Mouse (Mus musculus): ENCODE measurements at regions not wholly inside any gene's neighbourhood (a gene's known extent, or its start where the extent isn't known, plus 50 kb on each side); places are given as distances from the start of the nearest gene placed in this dataset.
A peak's percentile ranks its signal among the peaks of the same experiment; 100 is the strongest.

DNA sequence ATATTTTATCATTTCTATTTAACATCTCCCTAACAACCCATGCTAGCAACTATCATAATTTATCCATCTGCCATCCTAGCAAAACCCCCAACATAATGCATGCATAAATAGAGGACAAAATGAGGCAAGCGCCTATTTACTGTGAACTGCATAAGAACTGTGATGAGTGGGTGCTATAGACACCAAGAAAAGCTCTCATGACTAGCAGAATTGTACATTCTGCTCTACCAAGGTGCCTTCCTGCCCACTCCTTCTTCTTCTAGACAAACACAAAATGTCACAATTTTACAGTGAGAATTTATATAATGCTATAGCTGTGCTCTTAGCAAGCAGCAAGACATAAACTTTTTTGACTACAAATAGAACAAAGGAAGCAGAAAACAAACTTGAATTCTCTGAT, 305.9 kb downstream of the Brinp1 start:
- no peak overlapping the region for H3K27ac ChIP-seq (ENCODE audit: low read depth, low read length)
- no peaks in the 10 kb centered on the region for H3K9me3 ChIP-seq (replicated peaks; ENCODE audit: control insufficient read depth, low read length)
- no peaks in the 10 kb centered on the region for H3K4me1 ChIP-seq (ENCODE audit: control insufficient read depth, insufficient read depth, low read length)
- H3K9ac ChIP-seq (ENCODE audit: low read length): no peak overlapping the region
- H3K36me3 ChIP-seq (ENCODE audit: control insufficient read depth, insufficient read depth, low read length): no peaks in the 10 kb centered on the region
- H3K27me3 ChIP-seq (replicated peaks; ENCODE audit: control insufficient read depth, insufficient read depth, low read length): no peaks in the 10 kb centered on the region
- ATAC-seq: no peak
- H3K4me3 ChIP-seq (ENCODE audit: low read depth, low read length): no peak overlapping the region
- 78% methylated on average over 1 of the region's 1 CpGs for WGBS
- no peak for DNase-seq (ENCODE audit: low spot score)
- no peak overlapping the region for H3K4me2 ChIP-seq (ENCODE audit: low read length)

DNA sequence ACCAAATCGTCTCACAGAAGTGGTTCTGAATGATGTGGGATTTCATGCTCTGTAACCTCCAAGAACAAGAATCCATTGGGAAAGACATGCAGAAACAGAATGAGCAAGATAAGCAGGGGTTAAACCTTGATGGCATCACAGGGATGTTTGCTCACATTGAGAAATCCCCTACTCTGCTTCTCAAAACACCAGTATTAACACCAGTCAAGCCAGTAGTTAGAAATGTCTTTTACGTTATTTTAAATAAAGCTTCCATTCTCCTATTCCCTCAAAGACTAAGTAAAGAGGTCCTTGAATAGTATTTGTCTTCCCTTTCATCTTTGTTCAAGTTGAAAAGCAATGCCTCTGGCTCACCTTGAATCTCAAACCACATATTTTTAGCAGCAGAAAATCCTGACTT, 320.9 kb downstream of the Brinp1 start:
- no peak overlapping the region for H3K27ac ChIP-seq (ENCODE audit: low read depth, low read length)
- 78% methylated on average over 2 of the region's 2 CpGs for WGBS
- no peaks in the 10 kb centered on the region for H3K4me1 ChIP-seq (ENCODE audit: control insufficient read depth, insufficient read depth, low read length)
- ATAC-seq: no peak
- no peaks in the 10 kb centered on the region for H3K36me3 ChIP-seq (ENCODE audit: control insufficient read depth, insufficient read depth, low read length)
- DNase-seq (ENCODE audit: low spot score): no peak
- no peak overlapping the region for H3K4me3 ChIP-seq (ENCODE audit: low read depth, low read length)
- no peak overlapping the region for H3K4me2 ChIP-seq (ENCODE audit: low read length)
- H3K9me3 ChIP-seq (replicated peaks; ENCODE audit: control insufficient read depth, low read length): no peaks in the 10 kb centered on the region
- H3K9ac ChIP-seq (ENCODE audit: low read length): no peak overlapping the region
- H3K27me3 ChIP-seq (replicated peaks; ENCODE audit: control insufficient read depth, insufficient read depth, low read length): no peaks in the 10 kb centered on the region

DNA sequence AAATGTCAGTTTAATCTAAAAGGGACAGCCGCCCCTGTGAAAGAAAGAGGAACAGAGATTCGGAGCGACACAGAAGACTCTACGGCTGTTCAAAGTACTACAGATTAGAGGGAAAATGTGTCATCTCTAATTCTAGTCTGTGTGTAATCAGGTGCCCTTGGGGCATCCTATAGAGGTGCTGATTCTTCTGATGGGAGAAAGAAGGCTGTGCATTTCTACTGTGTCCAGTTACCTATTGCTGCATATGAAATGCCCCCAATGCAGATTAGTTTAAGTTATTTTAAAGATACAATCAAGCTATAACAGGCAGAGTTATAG, 330.2 kb downstream of the Brinp1 start:
- Histone ChIP-seq H3K4me3 (ENCODE audit: low read depth, low read length) (no peak overlapping the region), H3K4me1 (ENCODE audit: control insufficient read depth, insufficient read depth, low read length) (no peaks in the 10 kb centered on the region), H3K4me2 (ENCODE audit: low read length) (no peak overlapping the region), H3K36me3 (ENCODE audit: control insufficient read depth, insufficient read depth, low read length) (no peaks in the 10 kb centered on the region), H3K27me3 (replicated peaks; ENCODE audit: control insufficient read depth, insufficient read depth, low read length) (no peaks in the 10 kb centered on the region), H3K27ac (ENCODE audit: low read depth, low read length) (no peak overlapping the region), H3K9me3 (replicated peaks; ENCODE audit: control insufficient read depth, low read length) (no peaks in the 10 kb centered on the region), H3K9ac (ENCODE audit: low read length) (no peak overlapping the region)
- WGBS: 93% methylated on average over 4 of the region's 4 CpGs
- DNase-seq (ENCODE audit: low spot score): no peak
- ATAC-seq: no peak

DNA sequence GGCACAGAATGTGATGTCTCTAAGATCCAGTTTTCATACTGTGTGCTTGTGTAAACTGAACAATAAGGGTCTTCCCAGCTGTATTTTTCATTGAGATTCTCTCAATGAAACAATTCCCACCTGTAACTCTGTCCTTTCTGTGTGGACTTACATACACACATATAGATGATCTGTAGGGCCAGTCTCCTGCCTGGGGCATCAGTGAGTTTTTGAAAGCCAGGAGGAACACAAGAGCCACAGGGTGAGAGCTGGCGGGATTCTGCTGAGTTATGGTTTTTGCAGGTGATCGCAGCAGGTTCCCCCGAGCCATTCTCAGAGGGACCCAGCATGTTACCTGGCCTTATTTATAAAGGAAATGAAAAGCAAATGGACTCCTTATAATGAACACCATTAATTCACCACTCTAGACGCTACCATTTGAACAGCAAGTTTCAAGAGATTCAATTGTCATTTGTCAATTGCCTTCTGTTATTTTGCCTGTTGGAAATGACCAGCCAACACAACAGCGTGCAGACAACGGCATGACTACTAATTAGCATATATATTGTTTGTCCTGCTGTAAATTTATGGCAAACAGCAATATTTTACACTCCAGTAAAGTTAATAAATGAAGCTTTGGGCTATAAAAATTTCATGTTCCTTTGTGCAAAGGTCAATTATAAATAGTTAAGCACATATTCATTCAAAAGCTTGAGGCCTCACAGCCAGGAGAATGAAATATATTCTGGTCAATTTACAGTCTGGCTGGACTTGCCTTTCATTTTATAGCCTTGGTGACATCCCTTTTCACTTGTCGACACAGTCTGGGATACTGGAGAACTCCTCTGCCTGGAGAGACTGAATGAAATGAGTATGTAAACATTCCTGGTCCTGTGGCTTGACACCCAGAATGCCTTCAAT, 330.8 kb downstream of the Brinp1 start:
- Histone ChIP-seq H3K4me3 (ENCODE audit: low read depth, low read length) (no peak overlapping the region), H3K27me3 (replicated peaks; ENCODE audit: control insufficient read depth, insufficient read depth, low read length) (no peaks in the 10 kb centered on the region), H3K36me3 (ENCODE audit: control insufficient read depth, insufficient read depth, low read length) (no peaks in the 10 kb centered on the region), H3K9me3 (replicated peaks; ENCODE audit: control insufficient read depth, low read length) (no peaks in the 10 kb centered on the region), H3K9ac (ENCODE audit: low read length) (no peak overlapping the region), H3K4me1 (ENCODE audit: control insufficient read depth, insufficient read depth, low read length) (no peaks in the 10 kb centered on the region), H3K4me2 (ENCODE audit: low read length) (no peak overlapping the region), H3K27ac (ENCODE audit: low read depth, low read length) (no peak overlapping the region)
- ATAC-seq (no peak), DNase-seq (ENCODE audit: low spot score) (no peak)
- 74% methylated on average over 7 of the region's 7 CpGs for WGBS

DNA sequence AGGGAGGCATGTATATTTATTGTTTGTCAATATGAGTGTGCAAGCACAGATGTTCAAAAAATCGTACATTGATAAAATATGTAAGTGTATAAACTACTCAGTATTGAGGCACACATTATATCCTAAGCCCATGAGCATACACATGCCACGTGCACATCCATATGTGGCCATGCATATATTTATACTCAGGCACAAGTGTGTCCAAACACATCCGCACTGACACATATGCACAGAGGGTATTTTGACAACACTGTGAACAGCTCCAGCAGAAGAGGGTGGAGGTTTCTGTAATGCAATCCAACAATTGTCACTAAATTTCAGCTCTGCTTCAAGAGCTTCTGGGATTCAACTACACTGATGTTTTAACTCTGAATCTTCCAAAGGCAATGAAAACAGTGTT, 333.6 kb downstream of the Brinp1 start:
- H3K36me3 ChIP-seq (ENCODE audit: control insufficient read depth, insufficient read depth, low read length): no peaks in the 10 kb centered on the region
- ATAC-seq (peak; percentile 61; the same call in 1 of the 2 replicates), DNase-seq (ENCODE audit: low spot score) (no peak)
- H3K27ac ChIP-seq (ENCODE audit: low read depth, low read length): no peak overlapping the region
- H3K4me2 ChIP-seq (ENCODE audit: low read length): no peak overlapping the region
- H3K27me3 ChIP-seq (replicated peaks; ENCODE audit: control insufficient read depth, insufficient read depth, low read length): no peaks in the 10 kb centered on the region
- no peaks in the 10 kb centered on the region for H3K9me3 ChIP-seq (replicated peaks; ENCODE audit: control insufficient read depth, low read length)
- no peak overlapping the region for H3K4me3 ChIP-seq (ENCODE audit: low read depth, low read length)
- WGBS: 92% methylated on average over 3 of the region's 3 CpGs
- H3K9ac ChIP-seq (ENCODE audit: low read length): no peak overlapping the region
- H3K4me1 ChIP-seq (ENCODE audit: control insufficient read depth, insufficient read depth, low read length): no peaks in the 10 kb centered on the region

DNA sequence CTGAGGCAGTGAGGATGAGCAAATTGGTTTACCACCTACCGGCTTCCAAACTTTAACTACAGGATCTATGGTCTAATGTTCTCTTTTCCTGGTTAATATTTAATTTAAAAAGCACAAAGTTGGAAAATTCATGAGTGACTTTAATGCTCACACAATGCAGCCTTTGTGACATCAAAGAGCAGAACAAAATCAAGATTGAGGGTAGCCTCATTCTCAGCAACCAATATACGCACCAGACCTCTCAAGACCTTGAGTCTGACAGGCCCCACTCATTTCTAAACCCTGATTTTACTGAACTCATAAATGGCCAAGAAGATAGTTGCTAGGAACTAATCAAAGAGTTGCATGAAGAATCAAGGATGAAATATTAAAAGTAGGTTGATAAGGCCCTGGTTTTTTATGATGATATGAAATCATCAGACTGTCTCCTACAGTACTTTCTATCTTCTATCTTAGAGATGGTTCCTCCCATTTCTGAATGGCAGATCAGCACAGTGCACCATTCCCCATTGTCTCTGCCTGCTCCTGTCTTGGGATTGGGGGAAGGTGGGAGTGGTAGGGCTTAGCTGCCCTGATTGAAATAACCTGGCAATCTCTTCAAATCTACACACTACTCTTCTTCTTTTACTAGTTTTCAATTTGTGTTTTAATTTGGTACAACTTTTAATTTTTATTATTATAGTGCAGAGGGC, 338.3 kb downstream of the Brinp1 start:
- no peak overlapping the region for H3K9ac ChIP-seq (ENCODE audit: low read length)
- WGBS: 88% methylated on average over 2 of the region's 2 CpGs
- no peak overlapping the region for H3K4me2 ChIP-seq (ENCODE audit: low read length)
- no peaks in the 10 kb centered on the region for H3K4me1 ChIP-seq (ENCODE audit: control insufficient read depth, insufficient read depth, low read length)
- no peak overlapping the region for H3K27ac ChIP-seq (ENCODE audit: low read depth, low read length)
- no peak overlapping the region for H3K4me3 ChIP-seq (ENCODE audit: low read depth, low read length)
- no peaks in the 10 kb centered on the region for H3K36me3 ChIP-seq (ENCODE audit: control insufficient read depth, insufficient read depth, low read length)
- ATAC-seq (no peak), DNase-seq (ENCODE audit: low spot score) (no peak)
- no peaks in the 10 kb centered on the region for H3K9me3 ChIP-seq (replicated peaks; ENCODE audit: control insufficient read depth, low read length)
- H3K27me3 ChIP-seq (replicated peaks; ENCODE audit: control insufficient read depth, insufficient read depth, low read length): no peaks in the 10 kb centered on the region

DNA sequence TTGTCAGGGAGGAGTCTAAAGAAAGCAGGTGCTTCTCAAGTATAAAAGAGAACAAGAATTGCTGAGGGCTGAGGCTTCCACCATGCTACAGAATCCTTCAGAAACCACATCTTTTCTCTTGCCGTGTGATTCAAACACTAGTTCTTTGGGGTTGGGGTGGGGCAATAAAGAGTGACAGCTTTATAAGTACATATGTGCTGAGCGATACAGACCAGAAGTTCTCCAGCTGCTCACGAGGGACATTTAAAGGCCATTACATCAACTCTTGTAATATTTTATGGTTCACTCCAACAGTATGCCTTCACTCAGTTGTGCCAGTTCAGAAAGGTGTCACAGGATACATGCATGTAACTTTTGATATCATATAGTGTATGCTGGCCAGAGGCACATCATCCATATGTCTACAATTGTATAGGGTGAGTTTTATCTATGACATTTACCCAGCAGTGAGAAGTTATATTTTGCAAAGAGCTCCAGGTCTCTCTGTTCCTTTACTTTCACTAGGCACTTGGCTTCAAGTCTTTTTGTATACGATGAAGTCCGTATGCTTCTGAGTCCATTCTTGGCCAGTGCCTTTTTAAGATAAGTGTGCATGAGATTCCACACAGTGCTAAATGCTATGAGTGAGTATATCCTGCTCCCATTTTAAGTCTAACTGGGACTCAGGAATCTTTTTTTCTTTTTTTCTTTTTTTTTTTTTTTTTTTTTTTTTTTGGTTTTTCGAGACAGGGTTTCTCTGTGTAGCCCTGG, 341.8 kb downstream of the Brinp1 start:
- WGBS: 92% methylated on average over 5 of the region's 6 CpGs
- no peak for DNase-seq (ENCODE audit: low spot score)
- Histone ChIP-seq H3K4me3 (ENCODE audit: low read depth, low read length) (no peak overlapping the region), H3K9me3 (replicated peaks; ENCODE audit: control insufficient read depth, low read length) (no peaks in the 10 kb centered on the region), H3K9ac (ENCODE audit: low read length) (no peak overlapping the region), H3K4me2 (ENCODE audit: low read length) (no peak overlapping the region), H3K36me3 (ENCODE audit: control insufficient read depth, insufficient read depth, low read length) (no peaks in the 10 kb centered on the region), H3K27ac (ENCODE audit: low read depth, low read length) (no peak overlapping the region), H3K4me1 (ENCODE audit: control insufficient read depth, insufficient read depth, low read length) (no peaks in the 10 kb centered on the region), H3K27me3 (replicated peaks; ENCODE audit: control insufficient read depth, insufficient read depth, low read length) (no peaks in the 10 kb centered on the region)
- ATAC-seq: no peak

DNA sequence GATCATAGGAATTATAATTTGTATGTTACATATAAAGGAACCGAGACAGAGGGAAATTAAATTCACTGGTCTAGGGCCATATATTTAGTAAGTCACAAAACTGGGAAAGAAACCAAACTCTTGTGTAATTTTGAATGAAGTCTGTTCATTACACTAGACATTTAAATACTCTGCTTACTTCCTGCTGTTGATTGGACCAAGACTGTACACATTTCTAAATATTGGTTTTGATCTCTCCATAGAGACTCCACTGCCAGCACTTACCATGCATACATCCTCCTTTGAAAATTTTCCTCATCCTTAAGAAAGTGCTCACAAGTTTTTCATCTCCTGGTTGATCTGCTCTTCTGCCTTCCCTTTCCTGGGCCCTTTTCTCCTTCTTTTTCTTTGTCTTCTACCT, 358.9 kb downstream of the Brinp1 start:
- no peaks in the 10 kb centered on the region for H3K4me1 ChIP-seq (ENCODE audit: control insufficient read depth, insufficient read depth, low read length)
- H3K4me2 ChIP-seq (ENCODE audit: low read length): no peak overlapping the region
- 74% methylated on average over 1 of the region's 1 CpGs for WGBS
- no peak for DNase-seq (ENCODE audit: low spot score)
- no peak overlapping the region for H3K27ac ChIP-seq (ENCODE audit: low read depth, low read length)
- no peak overlapping the region for H3K9ac ChIP-seq (ENCODE audit: low read length)
- no peaks in the 10 kb centered on the region for H3K36me3 ChIP-seq (ENCODE audit: control insufficient read depth, insufficient read depth, low read length)
- H3K9me3 ChIP-seq (replicated peaks; ENCODE audit: control insufficient read depth, low read length): no peaks in the 10 kb centered on the region
- no peak overlapping the region for H3K4me3 ChIP-seq (ENCODE audit: low read depth, low read length)
- no peak for ATAC-seq
- no peaks in the 10 kb centered on the region for H3K27me3 ChIP-seq (replicated peaks; ENCODE audit: control insufficient read depth, insufficient read depth, low read length)

DNA sequence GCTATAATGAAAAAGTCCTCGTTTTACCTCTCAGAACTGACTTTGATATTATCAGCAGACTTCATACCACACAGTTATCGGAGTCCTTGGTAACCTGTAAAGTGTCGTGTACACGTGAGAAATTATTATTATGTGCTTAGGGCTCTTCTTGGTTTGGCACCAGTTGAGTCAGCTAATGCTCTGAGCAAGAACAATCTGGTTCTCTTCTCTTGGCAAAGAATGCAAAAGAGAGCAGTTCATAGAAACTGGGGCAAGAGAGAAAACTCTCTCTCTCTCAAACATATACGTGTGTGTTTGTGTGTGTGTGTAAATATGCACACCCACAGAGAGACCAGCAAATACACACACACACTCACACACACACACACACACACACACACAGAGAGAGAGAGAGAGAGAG, 378.8 kb downstream of the Brinp1 start:
- no peaks in the 10 kb centered on the region for H3K4me1 ChIP-seq (ENCODE audit: control insufficient read depth, insufficient read depth, low read length)
- H3K27me3 ChIP-seq (replicated peaks; ENCODE audit: control insufficient read depth, insufficient read depth, low read length): no peaks in the 10 kb centered on the region
- no peak overlapping the region for H3K4me2 ChIP-seq (ENCODE audit: low read length)
- DNase-seq (ENCODE audit: low spot score) (peak; percentile 1), ATAC-seq (no peak)
- H3K9ac ChIP-seq (ENCODE audit: low read length): no peak overlapping the region
- H3K9me3 ChIP-seq (replicated peaks; ENCODE audit: control insufficient read depth, low read length): no peaks in the 10 kb centered on the region
- WGBS: 85% methylated on average over 5 of the region's 5 CpGs
- no peak overlapping the region for H3K4me3 ChIP-seq (ENCODE audit: low read depth, low read length)
- H3K36me3 ChIP-seq (ENCODE audit: control insufficient read depth, insufficient read depth, low read length): no peaks in the 10 kb centered on the region
- H3K27ac ChIP-seq (ENCODE audit: low read depth, low read length): no peak overlapping the region

Measured in forebrain, embryonic 14.5 days (tissue).